In the genomic region with DNA sequence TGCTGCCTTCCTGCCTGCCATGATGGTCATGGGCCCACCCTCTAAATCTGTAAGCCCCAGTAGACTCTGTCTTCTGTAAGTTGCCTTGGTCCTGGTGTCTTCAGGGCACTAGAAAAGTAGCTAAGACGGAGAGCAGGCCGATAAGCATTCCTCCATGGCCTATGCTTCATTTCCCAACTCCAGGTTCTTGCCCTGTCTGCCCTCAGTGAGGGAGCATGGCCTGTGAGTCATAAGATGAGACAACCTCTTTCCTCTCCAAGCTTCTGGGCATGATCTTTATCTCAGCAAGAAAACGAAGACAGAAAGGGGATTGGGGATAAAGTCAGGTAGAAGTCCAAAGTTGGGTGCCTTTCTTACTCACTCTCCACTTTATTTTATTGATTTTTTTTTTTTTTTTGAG, we compare ENCODE assay signal across 26 mouse cellular contexts. TPM values are rescaled to one million over a fixed set of nuclear protein-coding genes. Genes with fewer than 3 reads are reported as not detected.
DNase-seq lines count a peak whose midpoint lies in the region; ATAC-seq and TF ChIP-seq lines count a peak whose summit lies in the region.
"Had no signal": no experiment of that assay in that cellular context is flagged by ENCODE, and none has a peak within 500 bp of the region (broad histone marks: within the 10 kb centered on the region; RNA-seq: fewer than 3 reads in every experiment).

No protein-coding gene starts in this region.

- no peak for TF ChIP-seq POLR2A in testis, adult 2 months (IDR thresholded peaks at IDR 0.05; ENCODE audit: control insufficient read depth, low read depth, low read length)
- TF ChIP-seq POLR2A in bone marrow macrophage, adult 2 months (IDR thresholded peaks at IDR 0.05; ENCODE audit: borderline replicate concordance, low read depth, low read length): no peak

- no peak overlapping the region for H3K4me2 ChIP-seq in kidney, embryonic 16.5 days (replicated peaks; ENCODE audit: low read depth, low read length)
- H3K4me2 ChIP-seq: embryonic facial prominence, embryonic 15.5 days; hindbrain, embryonic 14.5 days had no signal

- no peaks in the 10 kb centered on the region for H3K9me3 ChIP-seq in E14TG2a.4 (ENCODE audit: low read length)
- H3K9me3 ChIP-seq in kidney, embryonic 16.5 days (ENCODE audit: low read length): no peaks in the 10 kb centered on the region
- H3K9me3 ChIP-seq: embryonic facial prominence, embryonic 12.5 days; embryonic facial prominence, embryonic 15.5 days; G1E; hindbrain, embryonic 10.5 days had no signal

- no peak for ATAC-seq in kidney, embryonic 16.5 days (ENCODE audit: low FRiP score, low TSS enrichment)
- ATAC-seq: forebrain, embryonic 14.5 days; forebrain, postnatal 0 days; Patski had no signal

- no peak overlapping the region for H3K27ac ChIP-seq in testis, adult 2 months (ENCODE audit: control insufficient read depth, insufficient read depth, low read depth, low read length)
- H3K27ac ChIP-seq in bone marrow macrophage, adult 2 months (ENCODE audit: insufficient read depth, low read depth, low read length): peak overlapping the region; percentile 25
- H3K27ac ChIP-seq in kidney, embryonic 16.5 days (ENCODE audit: low read length): no peak overlapping the region
- H3K27ac ChIP-seq: embryonic facial prominence, embryonic 12.5 days; embryonic facial prominence, embryonic 15.5 days; gastrocnemius, adult 2 months; heart, adult 2 months; hindbrain, embryonic 10.5 days; hindbrain, embryonic 14.5 days had no signal

- WGBS in kidney, embryonic 16.5 days: 79% methylated on average over 3 of the region's 3 CpGs

- DNase-seq in testis, postnatal 10 days (ENCODE audit: low spot score): no peak
- no peak for DNase-seq in kidney, adult 18-20 months
- DNase-seq: adrenal gland, postnatal 10 days; adrenal gland, postnatal 36 days; B cell, adult 2 months; cerebellum, adult 11 months; cerebellum, adult 2 months; cerebellum, adult 9-11 months; cerebellum, postnatal 25 days; forebrain, postnatal 0 days; gastrocnemius, adult 2 months; gastrocnemius, postnatal 14 days; heart, adult 2 months; kidney, adult 11 months had no signal

- H3K36me3 ChIP-seq in testis, adult 2 months (ENCODE audit: control insufficient read depth, insufficient read depth, low read length): no peaks in the 10 kb centered on the region
- no peaks in the 10 kb centered on the region for H3K36me3 ChIP-seq in E14TG2a.4 (ENCODE audit: insufficient read depth, low read length)
- H3K36me3 ChIP-seq in kidney, embryonic 16.5 days (ENCODE audit: insufficient read depth, low read length): no peaks in the 10 kb centered on the region
- H3K36me3 ChIP-seq: embryonic facial prominence, embryonic 12.5 days; embryonic facial prominence, embryonic 15.5 days; G1E; hindbrain, embryonic 10.5 days had no signal

- peaks cover 2% of the 10 kb centered on the region; the same call in 1 of the 2 replicates for H3K4me1 ChIP-seq in testis, adult 2 months (ENCODE audit: control insufficient read depth, insufficient read depth, low read length)
- H3K4me1 ChIP-seq in E14TG2a.4 (replicated peaks; ENCODE audit: low read depth, low read length): peaks cover 74% of the 10 kb centered on the region
- H3K4me1 ChIP-seq in bone marrow macrophage, adult 2 months (ENCODE audit: control insufficient read depth, insufficient read depth, low read length): peaks cover 42% of the 10 kb centered on the region
- H3K4me1 ChIP-seq in kidney, embryonic 16.5 days (ENCODE audit: insufficient read depth, low read length): no peaks in the 10 kb centered on the region
- H3K4me1 ChIP-seq: embryonic facial prominence, embryonic 15.5 days had no signal

- H3K9ac ChIP-seq in kidney, embryonic 16.5 days (replicated peaks; ENCODE audit: low read length): no peak overlapping the region
- H3K9ac ChIP-seq: embryonic facial prominence, embryonic 12.5 days; embryonic facial prominence, embryonic 15.5 days; forebrain, postnatal 0 days; hindbrain, embryonic 14.5 days had no signal

- H3K27me3 ChIP-seq in testis, adult 2 months (ENCODE audit: control insufficient read depth, insufficient read depth, low read length): no peaks in the 10 kb centered on the region
- no peaks in the 10 kb centered on the region for H3K27me3 ChIP-seq in E14TG2a.4 (ENCODE audit: insufficient read depth, low read length)
- no peaks in the 10 kb centered on the region for H3K27me3 ChIP-seq in kidney, embryonic 16.5 days (ENCODE audit: insufficient read depth, low read length)
- H3K27me3 ChIP-seq: CH12.LX; embryonic facial prominence, embryonic 12.5 days; embryonic facial prominence, embryonic 15.5 days; Patski had no signal

- TF ChIP-seq CTCF in testis, adult 2 months (IDR thresholded peaks at IDR 0.05; ENCODE audit: control insufficient read depth, insufficient read depth, insufficient replicate concordance, low read depth, low read length): no peak
- TF ChIP-seq CTCF in E14TG2a.4 (conservative IDR thresholded peaks at IDR 0.05; ENCODE audit: low read length): no peak
- no peak for TF ChIP-seq CTCF in bone marrow macrophage, adult 2 months (IDR thresholded peaks at IDR 0.05; ENCODE audit: low read depth, low read length)

- H3K4me3 ChIP-seq in testis, adult 2 months (ENCODE audit: control insufficient read depth, low read depth, low read length): peak overlapping the region; percentile 67
- peak overlapping the region; percentile 18; the same call in 1 of the 2 replicates for H3K4me3 ChIP-seq in E14TG2a.4 (replicated peaks; ENCODE audit: low read length)
- no peak overlapping the region for H3K4me3 ChIP-seq in bone marrow macrophage, adult 2 months (ENCODE audit: insufficient read depth, low read length)
- H3K4me3 ChIP-seq in kidney, embryonic 16.5 days (ENCODE audit: low read length): no peak overlapping the region
- H3K4me3 ChIP-seq: embryonic facial prominence, embryonic 15.5 days; gastrocnemius, adult 2 months; heart, adult 2 months; hindbrain, embryonic 10.5 days had no signal

RNA-seq across cellular contexts. Expression of a gene that starts 25.1 kb away (rescaled TPM):
- polyA plus RNA-seq in testis, adult 2 months (2012; rRNA removed): 19.7 and 20.5 TPM in 2 replicates
- polyA plus RNA-seq in bone marrow macrophage, adult 2 months (2012; ENCODE audit: insufficient read depth, insufficient read length, missing spikeins): 139 and 145 TPM in 2 replicates
- polyA plus RNA-seq in kidney, embryonic 16.5 days (2015; fragmentation: Nextera tagmentation; extraction: Ambion mirVana): 9.8 and 11.5 TPM in 2 replicates

RNA-seq across cellular contexts. Expression of a gene that starts 32.7 kb away (rescaled TPM):
- polyA plus RNA-seq in testis, adult 2 months (2012; rRNA removed): 0.12 and 0.24 TPM in 2 replicates
- not detected in 2 replicates for polyA plus RNA-seq in bone marrow macrophage, adult 2 months (2012; ENCODE audit: insufficient read depth, insufficient read length, missing spikeins)
- polyA plus RNA-seq in kidney, embryonic 16.5 days (2015; fragmentation: Nextera tagmentation; extraction: Ambion mirVana): 6.7 and 7.8 TPM in 2 replicates
- polyA plus RNA-seq: G1E had no signal

RNA-seq across cellular contexts. Expression of a gene that starts 34.1 kb away (rescaled TPM):
- polyA plus RNA-seq in testis, adult 2 months (2012; rRNA removed): 4.2 and 4.5 TPM in 2 replicates
- 0.41 and 0.52 TPM in 2 replicates for polyA plus RNA-seq in bone marrow macrophage, adult 2 months (2012; ENCODE audit: insufficient read depth, insufficient read length, missing spikeins)
- polyA plus RNA-seq in kidney, embryonic 16.5 days (2015; fragmentation: Nextera tagmentation; extraction: Ambion mirVana): 0.40 and 0.86 TPM in 2 replicates

Comparison
In these comparisons a context has a peak if more than half of its experiments do, and no peak if none do; other contexts are left out.
1. H3K4me3 ChIP-seq: peak in testis, adult 2 months (single experiment) and E14TG2a.4 (single experiment); none in bone marrow macrophage, adult 2 months (single experiment) and kidney, embryonic 16.5 days (single experiment).